Comparison of ENCODE assay signal across 7 mouse cellular contexts in the genomic region with DNA sequence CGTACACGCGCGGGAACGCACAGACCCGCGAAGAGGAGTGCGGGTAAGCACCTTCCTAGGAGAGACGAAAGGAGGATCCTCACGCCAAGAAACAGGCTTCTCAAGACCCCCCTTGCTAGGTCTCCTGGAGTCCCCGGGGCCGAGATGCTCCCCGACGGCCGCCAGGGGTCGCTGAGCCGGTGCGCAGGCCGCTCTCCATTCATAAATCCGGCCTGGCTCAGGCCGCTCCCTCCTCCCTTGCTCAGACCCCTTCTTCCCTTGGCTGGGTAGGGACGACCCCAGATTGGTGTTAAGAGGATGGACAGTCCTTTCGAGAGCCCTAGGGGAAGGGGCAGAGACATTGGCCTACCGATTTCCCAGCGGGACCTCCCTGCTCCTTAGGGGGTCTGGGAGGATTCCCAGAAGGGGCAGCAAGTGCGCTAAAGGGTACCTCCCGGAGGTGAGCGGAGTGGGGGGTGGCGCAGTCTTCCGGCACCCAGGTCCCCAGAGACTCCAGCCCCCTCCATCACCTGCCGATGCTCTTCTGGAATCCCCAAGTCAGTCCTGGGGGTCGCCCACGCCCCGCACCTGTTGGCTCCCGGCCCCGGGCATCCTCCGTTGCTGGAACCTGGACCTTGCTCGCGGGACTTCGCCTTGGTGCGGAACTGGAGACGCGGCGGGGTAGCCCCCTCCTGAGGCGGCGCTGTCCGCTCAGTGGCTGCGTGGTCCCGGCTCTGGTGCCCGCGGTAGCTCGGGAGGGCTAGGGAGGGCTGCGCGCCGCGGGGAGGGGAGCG. TPM values are rescaled to one million over a fixed set of nuclear protein-coding genes. Genes with fewer than 3 reads are reported as not detected.
DNase-seq lines count a peak whose midpoint lies in the region; TF ChIP-seq lines count a peak whose summit lies in the region.

No protein-coding gene starts in this region.

- H3K4me3 ChIP-seq in midbrain, embryonic 10.5 days: peak overlapping the region; percentile 65
- peak overlapping the region; percentile 26 for H3K4me3 ChIP-seq in small intestine, adult 2 months (ENCODE audit: low read depth, low read length)

- H3K27me3 ChIP-seq in midbrain, embryonic 10.5 days (ENCODE audit: low read depth, poor library complexity, severe bottlenecking): peaks cover 76% of the 10 kb centered on the region
- peaks cover 16% of the 10 kb centered on the region for H3K27me3 ChIP-seq in small intestine, adult 2 months (ENCODE audit: control insufficient read depth, insufficient read depth, low read length)

- H3K4me1 ChIP-seq in midbrain, embryonic 10.5 days: peaks cover 28% of the 10 kb centered on the region
- H3K4me1 ChIP-seq in small intestine, adult 2 months (ENCODE audit: control insufficient read depth, insufficient read depth, insufficient read length, low read length): peaks cover 12% of the 10 kb centered on the region

- no peaks in the 10 kb centered on the region for H3K9me3 ChIP-seq in midbrain, embryonic 10.5 days (replicated peaks)

- peak; percentile 84 for TF ChIP-seq CTCF in small intestine, adult 2 months (IDR thresholded peaks at IDR 0.05; ENCODE audit: extremely low read depth, insufficient read length, insufficient replicate concordance, low read depth, low read length)

- no peak for TF ChIP-seq POLR2A in small intestine, adult 2 months (IDR thresholded peaks at IDR 0.05; ENCODE audit: low read depth, low read length)

- peak; percentile 78 for DNase-seq in adrenal gland, adult 2 months
- DNase-seq in cerebellum, postnatal 4 days (ENCODE audit: low spot score in 2 of 2): peak; percentile 70 to 87
- DNase-seq in gastrocnemius, postnatal 14 days: peak; percentile 74
- peak; percentile 51 for DNase-seq in induced T-regulatory cell, adult 2 months (ENCODE audit: low read depth)
- DNase-seq in left cerebral cortex, postnatal 36 days (ENCODE audit: low spot score in 2 of 2): peak; percentile 59 to 64
- DNase-seq in midbrain, embryonic 10.5 days (ENCODE audit: low spot score): peak; percentile 87

- intact Hi-C loops in gastrocnemius, postnatal 14 days (cut with DNase I; ENCODE audit: low total_unique reads): loop anchor here (2.0 kb wide), 1 partner anchor 50 kb away; no protein-coding TSS in a partner anchor
- intact Hi-C loops in left cerebral cortex, postnatal 36 days (cut with DNase I): loop anchor here (1.0 kb wide), 1 partner anchor 51 kb away; no protein-coding TSS in a partner anchor

- under 1% methylated on average over 57 of the region's 57 CpGs for WGBS in midbrain, embryonic 10.5 days
- WGBS in small intestine, adult 2 months: 1% methylated on average over 52 of the region's 57 CpGs

- peak overlapping the region; percentile 69 for H3K27ac ChIP-seq in midbrain, embryonic 10.5 days (replicated peaks)
- no peak overlapping the region for H3K27ac ChIP-seq in small intestine, adult 2 months (ENCODE audit: insufficient read depth, low read depth, low read length)

- no peaks in the 10 kb centered on the region for H3K36me3 ChIP-seq in midbrain, embryonic 10.5 days
- H3K36me3 ChIP-seq in small intestine, adult 2 months (ENCODE audit: control insufficient read depth, insufficient read depth, low read length): no peaks in the 10 kb centered on the region

RNA-seq across cellular contexts. Expression of gene Hcrtr1, which starts 0.5 kb away (rescaled TPM):
- under 1 TPM; 0.69 to 0.86 TPM for total RNA-seq in adrenal gland, adult 2 months (2021)
- 7.6 and 10.5 TPM in 2 replicates for polyA plus RNA-seq in adrenal gland, adult 2 months (2012; rRNA removed)
- not detected for total RNA-seq in gastrocnemius, postnatal 14 days (2021)
- total RNA-seq in left cerebral cortex, postnatal 36 days (2021): 1 to 10 TPM; 2.0 to 2.4 TPM
- polyA plus RNA-seq in midbrain, embryonic 10.5 days (2016; fragmentation: Nextera tagmentation; extraction: Ambion mirVana): 0.23 and 0.31 TPM in 2 replicates
- 3.3 and 3.8 TPM in 2 replicates for polyA plus RNA-seq in small intestine, adult 2 months (2012; rRNA removed)

RNA-seq across cellular contexts. Expression of gene Pef1, which starts 36.3 kb away (rescaled TPM):
- total RNA-seq in adrenal gland, adult 2 months (2021): 10 to 100 TPM; 80.3 to 82.6 TPM
- 180 and 181 TPM in 2 replicates for polyA plus RNA-seq in adrenal gland, adult 2 months (2012; rRNA removed)
- total RNA-seq in gastrocnemius, postnatal 14 days (2021): 10 to 100 TPM; 27.6 to 30.8 TPM
- 10 to 100 TPM; 66.4 to 74.5 TPM for total RNA-seq in left cerebral cortex, postnatal 36 days (2021)
- polyA plus RNA-seq in midbrain, embryonic 10.5 days (2016; fragmentation: Nextera tagmentation; extraction: Ambion mirVana): 74.0 and 76.9 TPM in 2 replicates
- 71.6 and 171 TPM in 2 replicates for polyA plus RNA-seq in small intestine, adult 2 months (2012; rRNA removed)

RNA-seq across cellular contexts. Expression of gene Tinagl1, which starts 36.3 kb away (rescaled TPM):
- 100 to 1,000 TPM; 115 to 136 TPM for total RNA-seq in adrenal gland, adult 2 months (2021)
- 311 and 341 TPM in 2 replicates for polyA plus RNA-seq in adrenal gland, adult 2 months (2012; rRNA removed)
- 10 to 100 TPM; 29.3 to 39.2 TPM for total RNA-seq in gastrocnemius, postnatal 14 days (2021)
- total RNA-seq in left cerebral cortex, postnatal 36 days (2021): 10 to 100 TPM in 1 of 2 experiments, 1 to 10 TPM in 1; 8.0 to 13.4 TPM
- 7.4 and 7.5 TPM in 2 replicates for polyA plus RNA-seq in midbrain, embryonic 10.5 days (2016; fragmentation: Nextera tagmentation; extraction: Ambion mirVana)
- polyA plus RNA-seq in small intestine, adult 2 months (2012; rRNA removed): 106 and 109 TPM in 2 replicates
